Mouse (Mus musculus) gastrocnemius, adult 18-20 months (tissue): Measurements from ENCODE around the gene A930017K11Rik. TPM values are rescaled to one million over a fixed set of nuclear protein-coding genes. Genes with fewer than 3 reads are reported as not detected.

ENCODE experiments used
- DNase-seq: peaks from one replicate; pipeline ENCODE4 v3.0.0; 2021; ENCODE audit warnings: low spot score
- total RNA-seq, 2 experiments: library from RNA; stranded (reverse); gene quantifications; 2 replicates each; pipeline ENCODE4 v1.2.3; 2021

A930017K11Rik gene
- total RNA-seq, 2 experiments from 2014 or later: not detected

DNA sequence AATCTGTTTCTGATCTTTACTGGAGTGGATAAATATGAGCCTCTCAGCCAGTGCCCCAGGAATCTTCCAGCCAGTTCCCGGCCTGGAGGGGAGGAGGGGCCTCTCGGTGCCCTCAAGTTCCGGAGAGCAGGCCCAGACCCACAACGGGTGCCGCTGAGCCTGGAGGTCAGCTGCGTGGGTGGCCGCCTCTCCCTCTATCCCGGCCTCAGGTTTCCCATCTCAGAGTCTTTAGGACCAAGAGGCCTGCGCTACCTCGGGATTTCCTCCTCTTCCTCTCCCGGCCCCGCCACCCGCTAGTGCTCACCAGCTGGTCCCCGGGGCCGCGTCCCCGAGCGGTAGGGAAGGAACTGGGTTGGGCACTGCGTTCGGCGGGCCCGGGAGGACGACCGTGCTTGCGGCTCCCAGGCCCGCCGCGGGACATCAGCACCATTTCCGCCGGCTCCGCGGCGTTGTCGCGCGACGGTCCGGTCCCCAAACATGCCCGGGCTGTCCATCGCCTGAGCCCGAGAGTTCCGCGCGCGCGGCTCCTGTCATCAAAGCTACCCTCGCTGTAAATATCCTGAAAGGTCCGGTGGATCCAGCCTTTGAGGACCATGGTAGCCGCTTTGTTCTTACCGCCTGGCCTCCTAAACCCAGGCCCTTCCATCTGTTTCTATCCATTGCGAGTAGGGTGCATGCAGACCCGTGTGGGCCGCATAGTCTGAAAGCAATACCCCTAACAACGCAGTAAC, 10.7 kb downstream of the A930017K11Rik start:
- DNase-seq: peak; percentile 72

DNA sequence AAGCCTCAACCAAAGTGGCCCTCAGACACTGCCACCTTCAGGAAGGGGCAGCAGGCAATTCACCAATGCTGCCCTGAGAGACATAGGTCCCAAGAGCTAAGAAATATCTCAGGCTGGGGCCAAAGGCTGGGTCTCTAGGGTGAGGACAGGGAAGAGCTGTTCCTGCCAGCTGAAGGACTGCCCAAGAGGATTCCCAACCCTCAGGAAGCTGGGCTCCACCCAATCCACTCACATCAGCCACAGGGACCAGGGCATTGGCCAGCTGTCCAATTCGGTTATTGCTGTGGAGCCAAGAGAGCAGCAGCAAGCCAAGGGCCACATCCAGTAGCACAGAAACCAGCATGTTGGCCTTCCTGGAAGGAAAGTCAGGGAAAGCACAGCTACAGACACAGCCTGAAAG, 17.8 kb downstream of the A930017K11Rik start:
- no peak for DNase-seq

DNA sequence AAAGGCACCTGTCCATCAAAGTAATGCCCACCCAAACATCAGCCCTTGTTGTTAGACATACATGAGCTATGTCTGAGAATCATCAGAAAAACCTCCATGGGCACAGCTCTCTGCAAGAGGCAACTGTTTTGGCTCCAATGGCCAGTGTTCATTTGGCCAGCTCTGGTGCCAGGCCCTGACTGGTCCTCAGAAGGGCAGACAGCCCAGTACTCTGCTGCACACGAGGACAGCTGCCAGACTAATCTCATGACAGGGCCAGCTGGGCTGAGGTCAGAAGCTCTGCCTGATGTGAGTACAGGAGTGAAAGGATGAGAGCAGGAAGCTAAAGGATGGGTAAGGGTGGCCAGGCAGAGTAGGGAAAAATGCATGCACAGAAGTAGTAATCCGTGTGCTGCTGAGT, 27.0 kb downstream of the A930017K11Rik start:
- DNase-seq: peak; percentile 84

DNA sequence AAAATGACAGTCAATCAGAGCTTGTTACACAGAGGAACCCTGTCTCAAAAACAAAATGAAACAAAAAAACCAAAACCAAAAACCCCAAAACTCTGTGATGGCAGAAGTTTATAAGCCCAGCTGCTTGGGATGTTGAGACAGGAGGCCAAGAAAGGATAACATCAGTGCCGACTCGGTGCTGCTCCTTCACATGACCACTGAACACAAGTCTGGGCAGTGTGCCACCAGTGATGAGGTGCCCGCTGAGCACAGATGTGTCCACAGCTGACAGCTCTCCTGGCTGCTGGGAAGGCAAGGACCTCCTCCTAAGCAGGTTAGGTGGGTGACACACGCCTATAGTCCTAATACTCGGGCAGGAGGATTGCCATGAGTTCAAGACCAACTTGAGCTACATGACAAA, 30.2 kb downstream of the A930017K11Rik start:
- no peak for DNase-seq

DNA sequence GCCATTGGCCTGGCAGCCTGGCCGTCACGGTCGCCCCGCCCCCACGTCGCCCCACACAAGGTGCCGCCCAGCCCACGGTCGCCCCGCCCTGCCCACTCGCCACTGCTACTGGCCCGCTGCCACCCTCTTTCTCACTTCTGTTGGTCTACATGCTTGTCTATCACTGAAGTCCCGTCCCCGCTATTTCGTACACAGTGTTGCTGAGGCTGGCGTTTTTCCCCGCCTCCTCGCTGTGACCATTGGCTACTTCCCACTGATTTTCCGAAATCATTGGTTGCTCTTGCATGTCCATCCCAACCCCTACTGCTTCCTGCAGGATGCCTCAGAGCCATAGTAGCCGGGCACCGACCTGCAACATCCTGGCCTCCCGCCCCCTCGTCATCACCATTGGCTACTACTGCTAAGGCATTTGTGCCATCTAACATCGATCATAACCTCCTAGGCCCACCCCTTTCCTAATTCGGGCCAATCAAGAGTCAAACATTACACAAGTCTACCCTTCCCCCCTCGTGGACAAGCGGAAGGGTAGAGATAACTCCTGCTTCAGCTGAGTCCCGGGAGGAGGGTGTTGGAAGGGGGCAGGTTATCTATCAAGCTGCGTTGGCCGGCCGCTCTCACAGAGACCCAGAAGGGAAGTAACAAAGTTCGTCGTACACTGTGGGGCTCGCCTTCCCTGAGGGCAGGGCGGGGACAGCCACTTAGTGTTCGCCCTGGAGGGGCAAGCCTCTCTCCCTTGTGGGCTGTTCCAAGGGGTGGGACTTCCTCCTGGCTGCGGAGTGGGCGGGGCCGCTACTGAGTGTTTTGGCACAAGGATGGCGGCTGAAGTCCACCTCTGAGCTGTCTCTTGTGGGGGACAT, 32.4 kb downstream of the A930017K11Rik start:
- peak; percentile 100 for DNase-seq

DNA sequence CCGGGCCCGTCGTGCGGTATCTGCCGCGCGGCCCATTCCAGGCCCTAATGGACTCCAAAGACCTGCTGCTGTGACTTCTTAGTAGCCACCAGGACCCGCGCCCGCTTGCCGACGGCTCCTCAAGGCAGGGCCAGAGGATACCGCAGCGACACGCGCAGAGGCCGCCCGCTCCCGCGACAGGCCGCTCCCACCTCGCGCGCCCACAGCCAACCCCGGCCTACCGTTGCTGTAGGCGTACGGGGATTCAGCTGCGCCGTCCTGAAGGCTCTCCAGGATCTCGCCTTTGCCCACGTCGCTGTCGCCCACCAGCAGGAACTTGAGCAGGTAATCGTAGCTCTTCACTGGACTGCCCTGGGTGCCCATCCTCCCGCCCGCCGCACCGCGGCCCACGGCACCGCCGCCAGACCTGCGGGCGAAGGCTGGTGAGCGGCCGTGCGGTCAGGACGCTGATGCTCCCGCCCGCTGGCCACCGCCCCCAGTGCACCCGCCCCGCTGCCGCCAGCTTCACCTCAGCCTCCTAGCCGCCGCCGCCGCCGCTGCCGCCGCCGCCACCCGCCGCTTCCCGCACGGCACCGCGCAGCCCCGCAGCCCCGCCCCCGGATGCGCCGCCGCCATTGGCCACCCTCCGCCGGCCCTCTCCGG, 33.1 kb downstream of the A930017K11Rik start, which contains the start of gene Rab40c:
Gene Rab40c (minus strand): TSS at position 584 of the 642 bp plus-strand sequence.
- peak; percentile 28 for DNase-seq

DNA sequence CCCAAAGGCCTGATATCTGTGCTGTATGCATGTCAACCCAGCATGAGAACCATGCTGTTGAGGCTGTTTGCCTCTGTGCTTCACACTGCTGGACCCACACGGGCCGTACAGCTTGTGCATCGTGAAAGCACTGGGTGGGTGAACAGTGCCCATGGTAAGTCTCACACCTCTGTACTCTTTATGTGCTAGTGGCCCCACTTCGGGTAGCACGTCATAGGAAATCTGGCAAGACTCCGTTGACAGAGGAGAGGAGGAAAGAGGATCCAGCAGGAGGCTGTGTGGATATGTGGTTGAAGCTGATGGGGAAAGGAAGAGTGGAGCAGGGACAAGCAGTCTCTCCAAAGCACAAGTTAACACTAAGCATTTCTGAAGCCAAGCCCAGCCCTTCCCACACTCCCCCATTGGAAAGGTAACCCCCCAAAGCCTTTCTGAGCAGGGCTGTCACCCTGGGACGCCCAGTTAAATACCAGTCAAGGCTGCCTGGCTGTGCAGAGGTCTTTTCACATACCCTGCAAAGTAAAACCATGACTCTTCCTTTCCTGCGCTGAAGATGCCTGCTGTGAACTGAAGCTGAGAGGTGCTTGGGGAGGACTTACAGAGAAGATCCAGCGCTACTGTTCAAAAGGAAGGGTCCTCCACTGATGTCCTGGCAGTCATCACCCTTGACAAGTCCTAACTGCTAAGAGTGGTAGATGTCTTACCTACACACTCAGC, 34.2 kb downstream of the A930017K11Rik start:
- no peak for DNase-seq

DNA sequence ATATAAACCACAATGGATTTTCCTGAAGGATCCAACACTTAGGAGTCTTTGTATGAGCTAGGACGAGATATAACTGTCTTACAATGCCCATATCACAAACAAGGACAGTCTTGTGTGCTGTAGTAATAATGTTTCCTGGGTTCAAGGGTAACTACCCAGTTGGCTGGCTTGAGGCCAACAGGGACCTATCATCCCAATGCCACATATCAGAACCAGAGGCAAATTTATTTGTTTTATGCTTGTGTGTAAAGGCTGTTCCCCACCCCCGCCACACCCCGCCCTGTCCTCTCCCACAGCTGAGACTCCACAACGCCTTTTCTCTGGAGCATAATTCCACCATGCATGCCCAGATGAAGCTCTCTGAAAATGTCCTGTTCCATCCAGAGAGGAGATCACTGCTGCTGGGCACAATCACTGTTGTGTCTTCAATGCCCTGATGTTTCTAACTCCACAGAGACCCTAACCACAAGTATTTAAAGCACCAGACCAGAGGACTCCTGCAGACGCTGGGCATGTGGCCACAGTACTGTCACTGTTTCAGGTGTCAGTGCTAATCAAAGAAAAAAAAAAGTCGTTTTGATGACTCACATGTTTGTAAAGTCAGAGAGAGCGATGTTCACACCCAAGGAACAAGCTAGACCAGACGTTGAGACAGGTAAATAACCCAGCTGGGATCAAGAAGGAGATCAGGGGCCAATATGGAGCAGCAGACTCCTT, 35.3 kb downstream of the A930017K11Rik start:
- no peak for DNase-seq

DNA sequence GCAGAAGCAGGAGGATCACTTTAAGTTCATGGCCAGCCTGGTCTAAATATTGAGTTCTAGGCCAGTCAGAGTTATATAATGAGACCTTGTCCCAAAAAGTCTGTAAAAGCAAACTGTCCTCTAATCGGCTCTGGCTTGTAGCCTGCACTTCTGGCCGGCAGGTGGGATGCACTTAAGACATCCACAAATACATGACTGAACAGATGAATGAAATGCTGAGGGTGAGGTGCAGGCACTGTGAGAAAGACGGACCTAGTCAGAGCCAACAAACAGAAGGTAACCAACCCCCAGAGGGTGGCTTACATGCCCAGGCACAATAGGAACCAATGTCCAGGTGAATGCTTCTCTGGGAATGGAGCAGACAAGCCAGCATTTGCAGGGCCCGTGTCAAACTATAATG, 38.1 kb downstream of the A930017K11Rik start:
- no peak for DNase-seq

DNA sequence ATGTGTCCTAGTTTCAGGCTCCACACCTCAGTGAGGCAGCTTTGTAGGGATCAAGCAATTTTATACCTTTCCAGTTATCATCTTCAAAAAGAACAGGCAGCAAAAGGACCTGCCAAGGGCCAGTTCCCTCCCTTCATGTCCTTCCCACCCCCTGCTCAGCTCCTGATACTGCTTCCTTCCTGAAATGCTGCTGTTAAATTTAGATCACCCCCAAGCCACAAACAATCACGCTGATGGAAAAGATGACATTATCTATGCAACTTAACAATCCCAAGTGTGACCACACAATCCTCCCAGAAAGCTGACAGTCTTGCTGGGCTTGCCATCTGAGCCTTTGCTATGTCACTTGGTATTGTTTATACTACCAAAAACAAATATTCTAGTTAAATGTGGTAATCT, 38.5 kb downstream of the A930017K11Rik start:
- no peak for DNase-seq

DNA sequence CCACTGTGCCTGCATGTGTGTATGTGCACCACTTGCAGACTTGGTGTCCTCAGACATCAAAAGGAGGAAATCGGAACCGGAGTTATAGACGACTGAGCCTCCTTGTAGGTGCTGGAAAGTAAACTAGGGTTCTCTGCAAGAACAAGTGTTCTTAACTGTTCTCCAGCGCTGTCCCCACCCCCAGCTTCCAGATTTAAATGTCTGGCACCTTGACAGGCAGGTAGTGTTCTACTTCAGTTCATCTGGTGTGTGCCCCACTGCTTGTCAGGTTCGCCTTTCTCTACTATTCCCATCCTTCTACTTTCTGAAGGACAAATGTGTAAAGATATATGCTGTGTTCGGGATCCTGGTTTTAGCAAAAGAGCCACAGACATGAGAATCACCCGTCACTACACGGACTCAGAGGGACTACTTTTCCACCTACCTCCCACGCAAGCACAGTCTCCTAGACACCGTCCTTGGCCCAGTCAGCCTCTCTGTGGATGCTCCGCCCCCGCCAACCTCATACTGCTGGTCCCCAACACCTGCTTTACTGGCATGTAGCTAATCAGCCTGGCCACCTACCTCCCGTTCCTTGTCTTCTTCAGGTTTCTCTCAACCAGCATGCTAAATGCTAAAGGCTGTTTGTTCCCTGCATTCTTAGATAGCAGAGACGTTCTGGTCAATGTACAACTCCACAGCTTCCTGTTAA, 39.0 kb downstream of the A930017K11Rik start:
- no peak for DNase-seq

DNA sequence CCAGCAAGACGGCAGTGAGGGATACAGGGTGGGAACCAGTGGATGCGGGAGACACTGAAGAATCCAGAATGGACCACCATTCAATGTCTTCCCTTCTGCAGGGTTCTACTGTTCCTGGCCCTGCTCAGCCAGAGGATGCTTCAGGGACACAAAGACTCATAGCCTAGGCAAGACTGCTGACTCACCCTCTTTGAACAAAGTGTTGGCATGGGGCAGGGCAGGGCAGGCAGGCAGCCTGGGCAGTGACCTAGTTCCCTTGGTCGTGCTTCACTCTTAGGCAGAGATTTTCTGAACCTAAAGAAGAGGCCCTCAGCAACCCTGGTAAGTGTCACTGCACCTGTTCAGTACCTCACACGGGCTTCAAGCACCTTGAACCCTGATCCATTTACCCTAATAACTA, 40.5 kb downstream of the A930017K11Rik start:
- DNase-seq: peak; percentile 26

DNA sequence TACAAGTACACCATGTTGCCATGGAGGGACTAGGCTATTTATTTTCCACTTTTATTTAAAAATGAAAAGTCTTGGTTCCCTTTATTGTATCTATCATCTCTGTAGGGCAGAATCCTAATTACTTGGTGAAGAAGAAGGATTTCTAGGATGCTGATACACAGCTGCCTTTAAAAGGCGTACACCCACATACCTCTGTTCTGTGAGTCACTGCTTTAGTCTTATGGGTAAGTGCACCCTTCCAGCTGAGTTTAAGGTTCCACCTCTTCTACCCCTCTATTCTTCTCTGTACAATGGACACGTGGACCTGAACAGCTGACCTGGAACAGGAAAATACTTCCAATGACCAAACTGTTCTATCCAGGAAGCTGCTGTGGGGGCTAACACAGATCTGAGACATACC, 44.7 kb downstream of the A930017K11Rik start:
- no peak for DNase-seq

DNA sequence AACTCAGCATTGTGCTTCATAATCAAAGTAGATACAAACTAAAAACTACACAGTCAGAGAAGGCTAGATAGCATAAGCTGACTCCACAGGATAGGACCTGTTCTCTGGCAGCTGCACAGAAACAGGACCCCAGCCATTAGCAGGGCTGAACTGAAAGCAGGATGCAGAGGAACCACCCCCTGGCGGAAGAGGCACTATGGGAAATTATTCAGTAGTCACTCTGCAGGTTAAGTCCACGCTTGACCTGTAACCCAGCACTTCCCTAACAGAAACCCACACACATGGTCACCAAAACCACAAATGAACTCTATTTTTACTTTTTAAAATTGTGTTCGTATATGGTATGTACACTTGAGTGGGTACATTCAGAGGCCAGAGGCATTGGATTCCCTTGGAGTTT, 49.3 kb downstream of the A930017K11Rik start:
- no peak for DNase-seq

DNA sequence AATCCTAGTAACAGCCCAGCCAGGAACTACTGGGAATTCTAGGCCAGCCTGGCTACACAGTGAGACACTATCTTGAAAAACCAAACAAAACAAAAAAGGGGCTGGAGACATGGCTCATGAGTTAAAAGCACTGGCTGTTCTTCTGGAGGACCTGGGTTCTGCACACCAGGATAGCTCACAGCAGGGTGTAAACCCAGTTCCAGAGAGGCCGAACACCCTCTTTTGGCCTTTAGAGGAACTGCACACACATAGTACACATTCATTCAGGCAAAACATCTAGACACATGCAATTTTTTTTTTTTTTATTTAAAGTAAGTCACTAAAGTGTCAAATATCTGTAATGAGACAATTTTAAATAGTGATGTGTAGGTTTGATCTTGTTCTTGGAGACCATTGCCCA, 52.2 kb downstream of the A930017K11Rik start:
- no peak for DNase-seq

Other genes starting within 250 kb of the A930017K11Rik start
- not detected for gene Gng13, start 235.4 kb downstream of the A930017K11Rik start, total RNA-seq
- gene Chtf18, start 225.1 kb downstream of the A930017K11Rik start, total RNA-seq: 1 to 10 TPM in 1 of 2 experiments, under 1 TPM in 1; 0.47 to 1.1 TPM
- gene Rpusd1, start 224.9 kb downstream of the A930017K11Rik start, total RNA-seq: 1 to 10 TPM; 3.5 to 4.2 TPM
- not detected for gene Mslnl, start 216.5 kb downstream of the A930017K11Rik start, total RNA-seq
- under 1 TPM; 0.26 to 0.46 TPM for gene Msln, start 198.2 kb downstream of the A930017K11Rik start, total RNA-seq
- 10 to 100 TPM; 27.3 to 29.2 TPM for gene Narfl, start 178.8 kb downstream of the A930017K11Rik start, total RNA-seq
- 10 to 100 TPM; 10.6 to 10.7 TPM for gene Haghl, start 166.9 kb downstream of the A930017K11Rik start, total RNA-seq
- not detected for gene Ccdc78, start 166.0 kb downstream of the A930017K11Rik start, total RNA-seq
- 10 to 100 TPM; 42.2 to 46.8 TPM for gene Fam173a, start 159.7 kb downstream of the A930017K11Rik start, total RNA-seq
- not detected for gene AC134908.4, start 156.9 kb downstream of the A930017K11Rik start, total RNA-seq
- 10 to 100 TPM; 40.1 to 48.4 TPM for gene Metrn, start 155.4 kb downstream of the A930017K11Rik start, total RNA-seq
- gene Fbxl16, start 143.5 kb downstream of the A930017K11Rik start, total RNA-seq: under 1 TPM; 0.62 to 0.91 TPM
- gene Wdr24, start 128.9 kb downstream of the A930017K11Rik start, total RNA-seq: 1 to 10 TPM; 9.6 to 9.8 TPM
- 10 to 100 TPM; 12.6 to 14.2 TPM for gene Jmjd8, start 123.7 kb downstream of the A930017K11Rik start, total RNA-seq
- 10 to 100 TPM; 88.4 to 92.9 TPM for gene Stub1, start 119.2 kb downstream of the A930017K11Rik start, total RNA-seq
- 10 to 100 TPM; 10.7 to 14.7 TPM for gene Rhbdl1, start 115.3 kb downstream of the A930017K11Rik start, total RNA-seq
- 10 to 100 TPM; 10.0 to 11.8 TPM for gene Gm20683, start 110.8 kb downstream of the A930017K11Rik start, total RNA-seq
- 10 to 100 TPM; 72.4 to 72.9 TPM for gene Rhot2, start 107.7 kb downstream of the A930017K11Rik start, total RNA-seq
- gene Wdr90, start 91.1 kb downstream of the A930017K11Rik start, total RNA-seq: under 1 TPM; 0.55 to 0.64 TPM
- 100 to 1,000 TPM in 1 of 2 experiments, 10 to 100 TPM in 1; 84.2 to 102 TPM for gene Mcrip2, start 83.8 kb downstream of the A930017K11Rik start, total RNA-seq
- 10 to 100 TPM; 25.4 to 33.4 TPM for gene Mettl26, start 77.5 kb downstream of the A930017K11Rik start, total RNA-seq
- under 1 TPM; 0.43 to 0.62 TPM for gene Wfikkn1, start 71.7 kb downstream of the A930017K11Rik start, total RNA-seq
- 10 to 100 TPM in 1 of 2 experiments, 1 to 10 TPM in 1; 7.6 to 11.1 TPM for gene Rab40c, start 32.8 kb downstream of the A930017K11Rik start, total RNA-seq
- gene Pigq, start 7.6 kb downstream of the A930017K11Rik start, total RNA-seq: 10 to 100 TPM; 19.9 to 22.2 TPM
- not detected for gene Nhlrc4, start 7.6 kb downstream of the A930017K11Rik start, total RNA-seq
- gene Capn15, start 33.2 kb upstream of the A930017K11Rik start, total RNA-seq: 1 to 10 TPM; 4.4 to 6.5 TPM
- 10 to 100 TPM; 88.9 to 96.2 TPM for gene Rab11fip3, start 117.0 kb upstream of the A930017K11Rik start, total RNA-seq
- 1 to 10 TPM; 2.6 to 2.8 TPM for gene Decr2, start 137.8 kb upstream of the A930017K11Rik start, total RNA-seq
- gene Nme4, start 143.0 kb upstream of the A930017K11Rik start, total RNA-seq: 1 to 10 TPM; 2.5 to 2.9 TPM
- 1 to 10 TPM; 2.0 to 3.9 TPM for gene Tmem8, start 160.7 kb upstream of the A930017K11Rik start, total RNA-seq
- gene Mrpl28, start 170.9 kb upstream of the A930017K11Rik start, total RNA-seq: 10 to 100 TPM; 57.4 to 66.2 TPM
- gene Axin1, start 186.1 kb upstream of the A930017K11Rik start, total RNA-seq: 10 to 100 TPM; 15.7 to 18.2 TPM
- gene Pdia2, start 246.5 kb upstream of the A930017K11Rik start, total RNA-seq: not detected